Mouse (Mus musculus) erythroblast, embryonic 14.5 days (primary cell): Measurements from ENCODE around the gene Itpripl1.

Source experiments
- GATA1 ChIP-seq: IDR thresholded peaks from 2 replicates; pipeline ENCODE4 v1.6.1; 2012; ENCODE audit warnings: low read length, inconsistent platforms, mixed read lengths
- TAL1 ChIP-seq: IDR thresholded peaks from 3 replicates; pipeline ENCODE4 v1.6.1; 2012; ENCODE audit warnings: low read length, inconsistent platforms, mixed read lengths

DNA sequence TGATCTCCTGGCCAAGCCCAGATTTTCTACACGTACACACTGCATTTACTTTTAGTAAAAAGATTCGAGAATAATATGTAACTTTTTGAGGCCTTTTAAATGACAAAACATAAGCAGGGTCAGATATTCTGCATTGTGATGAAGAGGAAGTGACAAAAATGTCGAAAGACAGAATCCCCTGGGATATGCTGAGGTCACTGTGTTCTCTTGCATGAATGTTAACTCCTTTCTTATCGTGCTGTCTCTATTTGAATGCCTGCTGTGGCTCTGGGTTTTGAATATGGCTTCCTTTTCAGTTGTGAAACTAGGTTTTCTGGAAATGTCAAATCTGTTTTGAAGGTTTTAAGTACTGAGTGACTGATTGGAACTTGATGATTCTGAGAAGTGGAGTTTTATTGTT is 22.4 kb upstream of the Itpripl1 start:
- TF ChIP-seq GATA1: no peak
- no peak for TF ChIP-seq TAL1
